Mouse (Mus musculus): Measurements from ENCODE around the gene Ppp1r1a.

Ppp1r1a gene

GRCm38 (mm10) chr15:103496204-103497140 lies 41.3 kb downstream of the Ppp1r1a start:
- Histone ChIP-seq H3K4me3 (replicated peaks; ENCODE audit: low read length) (no peak overlapping the region), H3K36me3 (ENCODE audit: insufficient read depth, low read length) (no peaks in the 10 kb centered on the region), H3K27me3 (ENCODE audit: insufficient read depth, low read length) (peaks cover 30% of the 10 kb centered on the region), H3K9me3 (ENCODE audit: low read length) (peaks cover 13% of the 10 kb centered on the region), H3K4me1 (replicated peaks; ENCODE audit: low read depth, low read length) (peaks cover 10% of the 10 kb centered on the region)
- TF ChIP-seq CTCF (conservative IDR thresholded peaks at IDR 0.05; ENCODE audit: low read length) (no peak), NANOG (IDR thresholded peaks at IDR 0.05; ENCODE audit: borderline replicate concordance, low read length) (no peak), POU5F1 (IDR thresholded peaks at IDR 0.05; ENCODE audit: borderline replicate concordance, low read length) (no peak)

- Histone ChIP-seq H3K27me3 (ENCODE audit: insufficient read depth, low read length) (peaks cover 8% of the 10 kb centered on the region; the same call in 1 of the 2 replicates), H3K4me1 (replicated peaks; ENCODE audit: low read depth, low read length) (0 out of 2 replicates have a peak, but pooled peaks cover 2% of the 10 kb centered on the region), H3K4me3 (replicated peaks; ENCODE audit: low read length) (no peak overlapping the region), H3K9me3 (ENCODE audit: low read length) (no peaks in the 10 kb centered on the region), H3K36me3 (ENCODE audit: insufficient read depth, low read length) (no peaks in the 10 kb centered on the region)
- TF ChIP-seq POU5F1 (IDR thresholded peaks at IDR 0.05; ENCODE audit: borderline replicate concordance, low read length) (no peak), NANOG (IDR thresholded peaks at IDR 0.05; ENCODE audit: borderline replicate concordance, low read length) (no peak), CTCF (conservative IDR thresholded peaks at IDR 0.05; ENCODE audit: low read length) (no peak)
Observed at GRCm38 (mm10) chr15:103488336-103488735, 49.5 kb downstream of the Ppp1r1a start.

GRCm38 (mm10) chr15:103486658-103487057 lies 51.1 kb downstream of the Ppp1r1a start:
- no peak overlapping the region for H3K4me3 ChIP-seq (replicated peaks; ENCODE audit: low read length)
- H3K36me3 ChIP-seq (ENCODE audit: insufficient read depth, low read length): no peaks in the 10 kb centered on the region
- TF ChIP-seq POU5F1 (IDR thresholded peaks at IDR 0.05; ENCODE audit: borderline replicate concordance, low read length) (no peak), NANOG (IDR thresholded peaks at IDR 0.05; ENCODE audit: borderline replicate concordance, low read length) (no peak)
- no peaks in the 10 kb centered on the region for H3K9me3 ChIP-seq (ENCODE audit: low read length)
- H3K27me3 ChIP-seq (ENCODE audit: insufficient read depth, low read length): peaks cover 8% of the 10 kb centered on the region; the same call in 1 of the 2 replicates
- H3K4me1 ChIP-seq (replicated peaks; ENCODE audit: low read depth, low read length): no peaks in the 10 kb centered on the region

- TF ChIP-seq NANOG (IDR thresholded peaks at IDR 0.05; ENCODE audit: borderline replicate concordance, low read length) (no peak), CTCF (conservative IDR thresholded peaks at IDR 0.05; ENCODE audit: low read length) (no peak), POU5F1 (IDR thresholded peaks at IDR 0.05; ENCODE audit: borderline replicate concordance, low read length) (no peak)
Observed at GRCm38 (mm10) chr15:103485106-103485505, 52.7 kb downstream of the Ppp1r1a start.

GRCm38 (mm10) chr15:103484490-103484889 lies 53.3 kb downstream of the Ppp1r1a start:
- H3K27me3 ChIP-seq (ENCODE audit: insufficient read depth, low read length): peaks cover 6% of the 10 kb centered on the region; the same call in 1 of the 2 replicates
- H3K4me3 ChIP-seq (replicated peaks; ENCODE audit: low read length): no peak overlapping the region
- no peaks in the 10 kb centered on the region for H3K9me3 ChIP-seq (ENCODE audit: low read length)
- H3K36me3 ChIP-seq (ENCODE audit: insufficient read depth, low read length): no peaks in the 10 kb centered on the region
- no peaks in the 10 kb centered on the region for H3K4me1 ChIP-seq (replicated peaks; ENCODE audit: low read depth, low read length)
- TF ChIP-seq CTCF (conservative IDR thresholded peaks at IDR 0.05; ENCODE audit: low read length) (no peak), NANOG (IDR thresholded peaks at IDR 0.05; ENCODE audit: borderline replicate concordance, low read length) (no peak), POU5F1 (IDR thresholded peaks at IDR 0.05; ENCODE audit: borderline replicate concordance, low read length) (no peak)

More at GRCm38 (mm10) chr15:103485106-103485505, 52.7 kb downstream of the Ppp1r1a start:
- Histone ChIP-seq H3K27me3 (ENCODE audit: insufficient read depth, low read length) (peaks cover 8% of the 10 kb centered on the region; the same call in 1 of the 2 replicates), H3K4me3 (replicated peaks; ENCODE audit: low read length) (no peak overlapping the region), H3K9me3 (ENCODE audit: low read length) (no peaks in the 10 kb centered on the region), H3K36me3 (ENCODE audit: insufficient read depth, low read length) (no peaks in the 10 kb centered on the region), H3K4me1 (replicated peaks; ENCODE audit: low read depth, low read length) (no peaks in the 10 kb centered on the region)

- Histone ChIP-seq H3K4me1 (replicated peaks; ENCODE audit: low read depth, low read length) (no peaks in the 10 kb centered on the region), H3K27me3 (ENCODE audit: insufficient read depth, low read length) (peaks cover 6% of the 10 kb centered on the region; the same call in 1 of the 2 replicates), H3K9me3 (ENCODE audit: low read length) (no peaks in the 10 kb centered on the region), H3K36me3 (ENCODE audit: insufficient read depth, low read length) (no peaks in the 10 kb centered on the region), H3K4me3 (replicated peaks; ENCODE audit: low read length) (no peak overlapping the region)
- TF ChIP-seq NANOG (IDR thresholded peaks at IDR 0.05; ENCODE audit: borderline replicate concordance, low read length): no peak
- TF ChIP-seq CTCF (conservative IDR thresholded peaks at IDR 0.05; ENCODE audit: low read length): peak; percentile 57
- no peak for TF ChIP-seq POU5F1 (IDR thresholded peaks at IDR 0.05; ENCODE audit: borderline replicate concordance, low read length)
Observed at GRCm38 (mm10) chr15:103482488-103482887, 55.3 kb downstream of the Ppp1r1a start.
